Mouse (Mus musculus): ENCODE data around the gene Galnt3.

Galnt3 gene

GRCm38 (mm10) chr2:66103740-66104436 lies 20.9 kb downstream of the Galnt3 start:
- no peak for DNase-seq (ENCODE audit: low read depth)

GRCm38 (mm10) chr2:66101686-66102304 lies 23.0 kb downstream of the Galnt3 start:
- no peak for DNase-seq (ENCODE audit: low read depth)

DNA sequence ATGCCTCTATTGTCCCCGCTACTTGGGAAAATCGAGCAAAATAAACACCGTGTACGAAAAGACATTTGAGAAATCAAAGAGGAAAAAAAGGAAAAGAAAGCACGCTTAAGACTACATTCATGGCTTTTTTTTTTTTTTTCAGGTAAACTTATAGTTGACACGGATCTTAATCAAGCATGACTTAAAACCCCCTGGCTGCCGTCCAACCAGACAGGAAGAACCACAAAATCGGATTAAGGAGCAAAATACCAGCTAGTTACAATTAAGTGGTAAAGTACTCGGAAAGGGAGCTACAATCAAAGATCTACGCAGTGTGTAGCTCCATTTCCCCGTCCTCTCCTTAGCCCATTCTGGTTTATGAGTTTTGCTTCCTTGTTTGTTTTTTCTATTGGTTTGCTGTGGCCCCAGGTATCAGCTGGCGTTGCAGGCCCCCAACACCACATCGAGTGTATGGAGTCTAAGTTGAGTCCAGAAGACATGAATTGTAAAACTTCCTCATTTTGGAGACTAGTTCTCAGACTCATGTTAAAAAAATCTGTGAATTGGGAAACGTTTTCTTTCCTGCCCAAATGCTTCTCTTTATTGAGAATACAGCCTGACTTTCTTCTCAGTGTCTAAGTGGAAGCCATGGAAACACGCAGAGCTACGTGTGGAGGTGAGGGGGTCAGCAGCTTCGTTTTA lies 24.0 kb downstream of the Galnt3 start:
- DNase-seq (ENCODE audit: low read depth): no peak

- no peak for DNase-seq (ENCODE audit: low read depth)
Measured at GRCm38 (mm10) chr2:66100239-66100638, 24.6 kb downstream of the Galnt3 start.

GRCm38 (mm10) chr2:66094622-66095181 lies 30.1 kb downstream of the Galnt3 start:
- no peak for DNase-seq (ENCODE audit: low read depth)

GRCm38 (mm10) chr2:66091296-66091695 lies 33.5 kb downstream of the Galnt3 start:
- no peak for DNase-seq (ENCODE audit: low read depth)

GRCm38 (mm10) chr2:66081876-66082275 lies 42.9 kb downstream of the Galnt3 start:
- DNase-seq (ENCODE audit: low read depth): no peak

DNA sequence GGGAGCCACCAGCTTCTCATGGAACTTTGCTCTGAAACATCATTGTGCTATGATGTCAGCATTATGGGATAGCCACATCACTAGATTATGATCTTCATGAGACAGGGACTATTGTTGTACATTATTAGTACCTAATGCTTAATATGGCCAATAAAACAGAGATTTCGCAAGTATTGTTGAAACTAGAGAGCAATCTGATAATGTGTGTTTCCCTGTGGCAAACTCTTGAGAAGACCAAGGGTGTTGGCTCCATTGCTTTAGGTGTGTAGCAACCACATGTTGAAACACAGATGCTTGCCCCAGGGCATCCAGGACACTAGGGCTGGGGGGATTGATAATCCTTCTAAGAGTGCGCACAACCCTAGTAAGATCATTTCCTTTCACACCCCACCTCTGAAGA lies 44.1 kb downstream of the Galnt3 start:
- DNase-seq (ENCODE audit: low read depth): no peak

DNA sequence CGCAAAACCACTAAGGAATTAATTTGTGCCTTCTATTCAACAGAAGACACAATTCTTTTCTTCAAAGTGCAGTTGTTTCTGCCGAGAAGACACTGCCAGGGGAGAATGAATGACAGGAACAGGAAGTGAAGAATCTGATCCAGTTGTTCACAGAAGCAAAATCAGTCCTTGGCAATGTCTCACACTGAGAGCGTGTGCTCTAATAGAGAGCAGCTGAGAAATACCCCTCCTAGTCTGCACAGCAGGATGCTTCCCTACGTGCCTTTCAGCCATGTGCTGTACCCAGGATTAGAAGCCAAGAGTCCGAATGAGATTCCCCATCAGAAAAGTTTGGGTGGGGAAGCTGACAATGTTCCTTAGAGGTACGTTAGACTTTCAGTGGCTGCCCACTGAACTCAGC lies 55.3 kb downstream of the Galnt3 start:
- DNase-seq (ENCODE audit: low read depth): no peak

DNA sequence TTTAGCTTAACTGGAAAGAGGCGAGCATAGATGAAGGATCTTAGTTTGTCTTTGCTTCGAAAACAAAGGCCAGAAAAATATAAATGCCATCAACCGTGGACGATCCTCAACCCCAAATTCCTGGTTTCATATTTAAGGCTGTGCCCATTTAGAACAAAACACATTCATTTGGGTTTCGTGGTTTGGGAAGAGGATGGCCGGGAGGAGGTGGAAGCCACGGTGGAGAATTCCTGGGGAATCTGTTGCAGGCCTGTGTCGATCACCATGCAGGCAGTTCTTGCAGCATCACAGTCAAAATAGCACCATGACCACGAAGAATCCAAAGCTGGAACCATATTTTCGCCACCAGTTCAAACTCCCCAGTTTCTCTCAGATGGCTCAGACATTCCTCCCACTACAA lies 61.5 kb downstream of the Galnt3 start:
- DNase-seq (ENCODE audit: low read depth): no peak

DNA sequence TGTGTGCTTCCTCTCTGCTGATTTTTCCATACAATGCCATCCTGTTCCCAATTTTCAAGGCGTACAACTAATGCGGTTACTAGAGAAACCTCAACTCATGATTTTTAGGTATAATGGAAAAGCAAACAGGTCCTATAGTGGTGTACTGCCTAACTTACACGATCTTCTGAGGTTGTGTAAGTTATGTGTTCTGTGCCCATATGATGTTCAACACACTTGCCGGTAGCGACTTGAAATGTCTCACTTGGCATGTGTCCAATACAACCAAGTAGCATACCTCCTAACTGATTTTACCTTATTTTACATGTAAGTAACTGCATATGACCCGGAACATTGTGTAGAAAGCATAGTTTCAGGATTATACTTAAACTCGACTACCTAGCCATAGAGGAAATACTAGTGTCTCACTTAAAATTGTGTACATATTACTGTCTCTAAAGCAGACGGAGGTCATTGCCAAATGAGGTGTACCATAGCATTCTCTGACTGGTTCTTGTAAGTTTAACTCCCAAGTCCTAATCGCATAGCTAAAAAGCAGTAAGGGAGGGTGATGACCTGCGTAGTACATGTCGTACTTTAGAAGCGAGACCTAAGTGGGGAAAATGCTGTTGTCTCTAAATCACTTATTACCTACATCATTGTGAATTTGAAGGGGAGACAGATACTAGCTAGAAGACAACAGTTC lies 80.2 kb downstream of the Galnt3 start:
- DNase-seq (ENCODE audit: low read depth): no peak

DNA sequence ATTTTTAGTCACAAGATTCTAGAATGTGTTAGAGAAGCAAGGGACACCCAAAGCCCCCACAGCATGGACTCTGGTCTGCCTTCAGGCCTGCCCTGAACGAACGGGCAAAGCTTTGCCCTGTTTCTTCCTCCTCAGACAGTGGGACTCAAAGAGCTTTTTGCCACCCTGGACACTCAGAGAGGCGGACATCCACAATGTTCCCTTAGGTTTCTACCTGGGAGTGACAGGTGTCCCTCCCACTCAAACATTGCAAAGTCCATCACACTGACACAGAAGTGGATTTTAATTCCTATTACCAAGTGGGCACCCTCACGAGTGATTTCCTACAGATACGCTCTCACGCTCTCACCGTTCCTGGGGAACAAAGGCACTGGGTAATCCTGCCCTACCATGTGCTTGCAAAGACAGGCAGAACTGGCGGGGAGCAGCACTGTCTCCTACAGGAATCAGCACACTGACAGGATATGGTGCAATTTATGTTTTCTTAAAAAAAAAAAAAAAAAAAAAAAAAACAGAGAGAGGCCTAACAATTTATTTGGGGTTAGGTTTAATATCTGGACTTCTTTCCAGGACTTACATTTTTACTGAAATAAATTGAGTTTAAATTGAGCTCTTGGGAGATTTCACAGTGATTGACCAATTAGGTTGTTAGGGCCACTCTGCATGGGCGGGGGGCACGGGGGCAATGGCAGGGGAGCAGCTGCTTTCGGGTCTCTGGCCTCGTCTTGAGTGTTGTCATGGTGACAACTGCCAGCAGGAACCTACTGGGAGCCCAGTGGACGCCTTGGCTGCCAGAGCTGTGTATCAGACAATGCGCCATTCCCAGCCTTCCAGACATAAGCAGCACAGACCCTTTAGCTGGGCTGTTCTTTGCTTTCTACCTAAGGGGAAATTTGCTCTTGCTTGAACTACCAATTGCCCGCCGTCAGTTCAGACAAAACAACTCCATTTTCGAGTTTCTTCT lies 81.1 kb downstream of the Galnt3 start:
- no peak for DNase-seq (ENCODE audit: low read depth)

DNA sequence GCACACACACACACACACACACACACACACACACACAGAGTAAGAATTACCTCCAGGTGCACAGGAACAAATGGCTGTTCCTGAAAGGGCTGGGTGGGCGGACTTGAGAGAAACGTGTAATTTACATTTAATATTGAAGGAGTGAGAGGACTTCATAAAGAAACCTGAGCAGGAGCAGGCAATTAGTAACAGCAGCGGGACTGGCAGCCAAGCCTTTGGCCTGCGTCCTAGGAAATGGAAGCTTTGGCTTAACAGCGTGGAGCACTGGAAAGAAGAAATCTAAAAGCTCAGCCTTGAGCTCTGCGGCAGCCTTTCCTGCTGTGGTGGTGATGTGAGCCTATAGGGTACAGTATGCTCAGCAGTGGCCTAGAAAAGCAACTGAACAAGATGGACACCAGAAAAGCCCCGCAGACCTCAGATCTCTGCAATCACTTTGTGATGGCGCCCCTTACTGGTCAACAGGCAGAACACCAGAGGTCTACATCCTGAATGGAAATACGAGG lies 82.8 kb downstream of the Galnt3 start:
- DNase-seq (ENCODE audit: low read depth): no peak

GRCm38 (mm10) chr2:66041203-66041916 lies 83.4 kb downstream of the Galnt3 start:
- no peak for DNase-seq (ENCODE audit: low read depth)

- DNase-seq (ENCODE audit: low read depth): no peak
Measured at GRCm38 (mm10) chr2:66040611-66041010, 84.2 kb downstream of the Galnt3 start.

GRCm38 (mm10) chr2:66034907-66035679 lies 89.7 kb downstream of the Galnt3 start:
- no peak for DNase-seq (ENCODE audit: low read depth)

Data from naive thymus-derived CD4-positive, alpha-beta T cell, adult 2 months (primary cell).